Mouse (Mus musculus): Measurements from ENCODE around the gene Rap1gap2.
A peak's percentile ranks its signal among the peaks of the same experiment; 100 is the strongest.

Rap1gap2 gene

GRCm38 (mm10) chr11:74443924-74444256, 166.8 kb downstream of the Rap1gap2 start:
- no peak for DNase-seq

GRCm38 (mm10) chr11:74443147-74443923, 167.4 kb downstream of the Rap1gap2 start:
- no peak for DNase-seq

- no peak for DNase-seq
Observed at GRCm38 (mm10) chr11:74442396-74442795, 168.3 kb downstream of the Rap1gap2 start.

- no peak for DNase-seq
Observed at GRCm38 (mm10) chr11:74440112-74440511, 170.6 kb downstream of the Rap1gap2 start.

GRCm38 (mm10) chr11:74439202-74439601, 171.5 kb downstream of the Rap1gap2 start:
- no peak for DNase-seq

- DNase-seq: no peak
Observed at GRCm38 (mm10) chr11:74438249-74438648, 172.5 kb downstream of the Rap1gap2 start.

- peak; percentile 48 for DNase-seq
Observed at GRCm38 (mm10) chr11:74435366-74435765, 175.3 kb downstream of the Rap1gap2 start.

GRCm38 (mm10) chr11:74433000-74433399, 177.7 kb downstream of the Rap1gap2 start:
- no peak for DNase-seq

GRCm38 (mm10) chr11:74429798-74430529, 180.8 kb downstream of the Rap1gap2 start:
- no peak for DNase-seq

GRCm38 (mm10) chr11:74426306-74426705, 184.4 kb downstream of the Rap1gap2 start:
- DNase-seq: no peak

- DNase-seq: no peak
Observed at GRCm38 (mm10) chr11:74422019-74422418, 188.7 kb downstream of the Rap1gap2 start.

- no peak for DNase-seq
Observed at GRCm38 (mm10) chr11:74421151-74421550, 189.6 kb downstream of the Rap1gap2 start.

GRCm38 (mm10) chr11:74419601-74420000, 191.1 kb downstream of the Rap1gap2 start:
- no peak for DNase-seq

GRCm38 (mm10) chr11:74415736-74416135, 195.0 kb downstream of the Rap1gap2 start:
- no peak for DNase-seq

GRCm38 (mm10) chr11:74414112-74414511, 196.6 kb downstream of the Rap1gap2 start:
- DNase-seq: no peak

GRCm38 (mm10) chr11:74413449-74413972, 197.2 kb downstream of the Rap1gap2 start:
- DNase-seq: no peak

- DNase-seq: no peak
Observed at GRCm38 (mm10) chr11:74412462-74412861, 198.3 kb downstream of the Rap1gap2 start.

- no peak for DNase-seq
Observed at GRCm38 (mm10) chr11:74411943-74412342, 198.8 kb downstream of the Rap1gap2 start.

GRCm38 (mm10) chr11:74409757-74410174, 200.9 kb downstream of the Rap1gap2 start:
- peak; percentile 32 for DNase-seq

- DNase-seq: no peak
Observed at GRCm38 (mm10) chr11:74409447-74409754, 201.3 kb downstream of the Rap1gap2 start.

GRCm38 (mm10) chr11:74408587-74409446, 201.9 kb downstream of the Rap1gap2 start:
- DNase-seq: peak; percentile 90

GRCm38 (mm10) chr11:74405201-74405600, 205.5 kb downstream of the Rap1gap2 start:
- no peak for DNase-seq

- peak; percentile 28 for DNase-seq
Observed at GRCm38 (mm10) chr11:74404216-74404615, 206.5 kb downstream of the Rap1gap2 start.
